Mouse (Mus musculus): Measurements from ENCODE around the gene Rpl36. TPM values are rescaled to one million over a fixed set of nuclear protein-coding genes. Genes with fewer than 3 reads are reported as not detected.
A peak's percentile ranks its signal among the peaks of the same experiment; 100 is the strongest.

Gene Rpl36
- total RNA-seq (2021): 100 to 1,000 TPM; 403 to 409 TPM
- long read RNA-seq, experiment 1, transcript Rpl36-201 (4 exons, 383 nt): major isoform, 35 of 45 reads
- long read RNA-seq, experiment 1, partial matches to known transcripts: 9 of 45 reads
- long read RNA-seq, experiment 1, other reads (novel, unspliced or antisense): 1 of 45 reads
- long read RNA-seq, experiment 2, transcript Rpl36-201 (4 exons, 383 nt): major isoform, 98 of 147 reads
- long read RNA-seq, experiment 2, partial matches to known transcripts: 45 of 147 reads
- long read RNA-seq, experiment 2, other reads (novel, unspliced or antisense): 4 of 147 reads

GRCm38 (mm10) chr17:56613236-56613844, at the start of gene Rpl36:
Gene Rpl36 (plus strand): TSS chr17:56613416.
- DNase-seq (ENCODE audit: low spot score in 2 of 2): peak; percentile 97

- no peak for DNase-seq (ENCODE audit: low spot score in 2 of 2)
These were observed 46.9 kb upstream of the Rpl36 start for GRCm38 (mm10) chr17:56566293-56566692.

- DNase-seq (ENCODE audit: low spot score in 2 of 2): no peak
These were observed 46.3 kb upstream of the Rpl36 start for GRCm38 (mm10) chr17:56566918-56567317.

GRCm38 (mm10) chr17:56567370-56567769, 45.8 kb upstream of the Rpl36 start:
- DNase-seq (ENCODE audit: low spot score in 2 of 2): no peak

- no peak for DNase-seq (ENCODE audit: low spot score in 2 of 2)
These were observed 42.9 kb upstream of the Rpl36 start for GRCm38 (mm10) chr17:56570287-56570686.

- no peak for DNase-seq (ENCODE audit: low spot score in 2 of 2)
These were observed 41.1 kb upstream of the Rpl36 start for GRCm38 (mm10) chr17:56572154-56572553.

- DNase-seq (ENCODE audit: low spot score in 2 of 2): no peak
These were observed 40.3 kb upstream of the Rpl36 start for GRCm38 (mm10) chr17:56572939-56573338.

- DNase-seq (ENCODE audit: low spot score in 2 of 2): no peak
These were observed 30.1 kb upstream of the Rpl36 start for GRCm38 (mm10) chr17:56583071-56583470.

- DNase-seq (ENCODE audit: low spot score in 2 of 2): peak; percentile 29 to 49
These were observed 29.5 kb upstream of the Rpl36 start for GRCm38 (mm10) chr17:56583611-56584256.

- peak; percentile 99 to 100 for DNase-seq (ENCODE audit: low spot score in 2 of 2)
These were observed 28.7 kb upstream of the Rpl36 start, which contains the start of the genes Safb2 and Safb for GRCm38 (mm10) chr17:56584257-56585130. Gene Safb2 (minus strand): TSS chr17:56584585. Gene Safb (plus strand): TSS chr17:56584825.

GRCm38 (mm10) chr17:56585171-56585821, 27.9 kb upstream of the Rpl36 start:
- DNase-seq (ENCODE audit: low spot score in 2 of 2): no peak

- DNase-seq (ENCODE audit: low spot score in 2 of 2): no peak
These were observed 25.4 kb upstream of the Rpl36 start for GRCm38 (mm10) chr17:56587773-56588172.

GRCm38 (mm10) chr17:56588921-56589320, 24.3 kb upstream of the Rpl36 start:
- no peak for DNase-seq (ENCODE audit: low spot score in 2 of 2)

GRCm38 (mm10) chr17:56592553-56592952, 20.7 kb upstream of the Rpl36 start:
- DNase-seq (ENCODE audit: low spot score in 2 of 2): no peak

- no peak for DNase-seq (ENCODE audit: low spot score in 2 of 2)
These were observed 19.5 kb upstream of the Rpl36 start for GRCm38 (mm10) chr17:56593527-56594271.

GRCm38 (mm10) chr17:56603186-56604069, 9.8 kb upstream of the Rpl36 start:
- no peak for DNase-seq (ENCODE audit: low spot score in 2 of 2)

GRCm38 (mm10) chr17:56604070-56604380, 9.2 kb upstream of the Rpl36 start:
- no peak for DNase-seq (ENCODE audit: low spot score in 2 of 2)

- no peak for DNase-seq (ENCODE audit: low spot score in 2 of 2)
These were observed 8.8 kb upstream of the Rpl36 start for GRCm38 (mm10) chr17:56604422-56604821.

- no peak for DNase-seq (ENCODE audit: low spot score in 2 of 2)
These were observed 7.8 kb upstream of the Rpl36 start for GRCm38 (mm10) chr17:56605431-56605830.

Data from layer of hippocampus, postnatal 14 days (tissue).